Mouse (Mus musculus): ENCODE results near the gene Mrps35. TPM values are rescaled to one million over a fixed set of nuclear protein-coding genes. Genes with fewer than 3 reads are reported as not detected.

Mrps35 gene
- polyA plus RNA-seq (2012; rRNA removed) (17.3 and 33.4 TPM in 2 replicates), polyA plus RNA-seq (2014; fragmentation: Nextera tagmentation; extraction: Ambion mirVana) (93.2 and 104 TPM in 2 replicates)

DNA sequence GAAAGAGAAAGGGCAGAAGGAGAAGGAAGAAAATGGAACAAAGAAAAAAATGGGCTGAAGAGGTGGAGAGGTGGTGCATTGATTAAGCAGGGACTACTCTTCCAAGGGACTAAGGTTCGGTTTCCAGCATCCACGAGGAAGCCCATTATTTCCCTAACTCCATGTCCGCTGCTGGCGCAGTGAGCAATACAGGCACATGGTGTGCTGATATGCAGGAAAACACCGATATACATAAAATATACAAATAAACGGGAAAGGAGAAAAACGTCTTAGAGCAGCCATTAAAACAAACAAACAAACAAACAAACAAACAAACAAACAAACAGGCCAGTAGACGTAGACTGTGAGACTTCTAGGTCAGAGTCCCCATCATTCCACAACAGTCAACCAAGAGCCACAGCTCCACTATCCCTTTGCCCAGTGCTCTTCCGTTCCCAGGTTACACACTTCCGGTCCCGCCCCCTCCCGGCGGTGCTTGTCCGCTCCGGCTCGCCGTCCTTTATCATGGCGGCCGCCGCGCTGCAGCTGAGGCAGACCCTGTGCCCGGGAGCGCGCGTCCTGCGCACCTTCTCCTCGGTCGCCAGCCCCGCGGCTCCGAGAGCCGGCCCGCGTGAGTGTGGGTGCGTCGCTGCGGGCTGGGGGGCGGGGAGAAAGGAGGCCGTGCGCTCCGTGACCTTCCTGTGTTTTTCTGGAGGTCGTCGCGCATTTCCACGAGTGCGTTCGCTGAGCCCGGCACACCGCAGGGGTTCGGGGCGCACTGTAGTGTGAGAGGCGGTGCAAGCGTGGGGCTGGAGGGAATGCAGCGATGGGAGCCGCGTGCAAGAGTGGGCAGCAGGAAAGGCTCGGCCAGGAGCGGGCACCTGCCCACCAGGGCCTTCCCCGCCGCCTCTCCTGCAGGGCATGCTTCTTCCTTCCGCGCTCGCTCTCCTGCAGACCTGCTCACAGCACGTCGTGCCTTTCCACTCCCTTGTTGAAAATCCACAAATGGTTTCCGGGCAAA is at the start of gene Mrps35:
Gene Mrps35, plus strand, starts transcription at position 474 of the 1,000 bp plus-strand sequence.
- DNase-seq (ENCODE audit: low spot score) (peak; percentile 91), ATAC-seq (ENCODE audit: low FRiP score, low read depth) (peak; percentile 99)
- H3K4me2 ChIP-seq (replicated peaks; ENCODE audit: low read depth, low read length, severe bottlenecking) = peak within 1 kb of the TSS; percentile 64
- TF ChIP-seq POLR2A (IDR thresholded peaks at IDR 0.05; ENCODE audit: borderline replicate concordance, extremely low read depth, insufficient read depth, insufficient read length) = 0 out of 2 replicates have a peak, but pooled peaks have one; percentile 72
- H3K27me3 ChIP-seq (ENCODE audit: control insufficient read depth, insufficient read depth, low read length) = no peaks in the 10 kb centered on the region
- H3K9me3 ChIP-seq (ENCODE audit: control insufficient read depth, low read length) = no peaks in the 10 kb centered on the region
- peaks cover 13% of the 10 kb centered on the region for H3K36me3 ChIP-seq (ENCODE audit: control insufficient read depth, insufficient read depth, low read length)
- 3% methylated on average over 63 of the region's 66 CpGs for WGBS
- H3K4me3 ChIP-seq (replicated peaks; ENCODE audit: low read length) = peak within 1 kb of the TSS; percentile 89
- peak within 1 kb of the TSS; percentile 79 for H3K27ac ChIP-seq (replicated peaks; ENCODE audit: low read depth, low read length)
- H3K9ac ChIP-seq (ENCODE audit: low read depth, low read length, severe bottlenecking) = peak within 1 kb of the TSS; percentile 93
- H3K4me1 ChIP-seq (ENCODE audit: control insufficient read depth, insufficient read depth, low read length) = peaks cover 8% of the 10 kb centered on the region

DNA sequence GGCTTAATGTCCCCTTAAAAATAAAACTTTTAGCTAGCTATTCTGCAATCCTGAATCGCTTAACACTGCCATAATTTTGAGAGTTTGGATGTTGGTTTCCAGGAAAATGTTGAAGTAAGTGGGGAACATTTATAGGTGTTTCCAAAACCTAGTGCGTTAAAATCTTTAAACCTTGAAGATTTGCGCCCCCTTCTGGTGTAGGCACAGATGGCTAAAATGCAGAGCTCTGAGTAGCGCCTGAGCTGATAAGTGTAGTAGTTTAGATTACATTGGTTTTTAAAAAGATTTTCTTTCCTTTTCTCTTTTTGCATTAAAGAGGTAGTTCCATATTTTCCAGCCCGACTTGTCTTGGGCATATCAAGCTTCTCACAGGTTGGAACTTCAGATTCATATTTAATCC is 48.3 kb upstream of the Mrps35 start:
- no peak overlapping the region for H3K27ac ChIP-seq (replicated peaks; ENCODE audit: low read depth, low read length)
- no peak overlapping the region for H3K9ac ChIP-seq (ENCODE audit: low read depth, low read length, severe bottlenecking)
- no peak overlapping the region for H3K4me2 ChIP-seq (replicated peaks; ENCODE audit: low read depth, low read length, severe bottlenecking)
- H3K9me3 ChIP-seq (ENCODE audit: control insufficient read depth, low read length) = no peaks in the 10 kb centered on the region
- H3K4me1 ChIP-seq (ENCODE audit: control insufficient read depth, insufficient read depth, low read length) = no peaks in the 10 kb centered on the region
- no peak for TF ChIP-seq POLR2A (IDR thresholded peaks at IDR 0.05; ENCODE audit: borderline replicate concordance, extremely low read depth, insufficient read depth, insufficient read length)
- WGBS = 45% methylated on average over 5 of the region's 5 CpGs
- no peak overlapping the region for H3K4me3 ChIP-seq (replicated peaks; ENCODE audit: low read length)
- ATAC-seq (ENCODE audit: low FRiP score, low read depth) (no peak), DNase-seq (ENCODE audit: low spot score) (peak; percentile 81)
- peaks cover 32% of the 10 kb centered on the region for H3K36me3 ChIP-seq (ENCODE audit: control insufficient read depth, insufficient read depth, low read length)
- H3K27me3 ChIP-seq (ENCODE audit: control insufficient read depth, insufficient read depth, low read length) = no peaks in the 10 kb centered on the region

DNA sequence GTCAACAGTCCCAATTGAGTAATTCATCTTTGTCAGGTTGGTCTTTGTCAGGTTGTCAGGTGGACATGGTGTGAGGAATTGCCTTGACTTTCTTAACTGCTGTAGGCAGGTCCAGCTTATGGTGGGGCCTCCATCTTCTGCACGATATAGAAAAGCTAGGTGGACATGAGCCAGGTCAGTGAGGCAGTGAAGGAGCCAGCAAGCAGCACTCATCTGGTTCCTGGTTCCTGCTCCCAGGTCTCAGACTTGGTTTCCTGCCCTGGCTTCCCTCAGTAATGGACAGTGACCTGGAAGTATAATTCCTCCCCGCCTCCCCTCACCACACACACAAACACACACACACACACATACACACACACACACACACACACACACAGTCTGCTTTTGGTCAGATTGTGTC is 47.2 kb upstream of the Mrps35 start:
- Histone ChIP-seq H3K36me3 (ENCODE audit: control insufficient read depth, insufficient read depth, low read length) (peaks cover 42% of the 10 kb centered on the region), H3K9me3 (ENCODE audit: control insufficient read depth, low read length) (no peaks in the 10 kb centered on the region), H3K27me3 (ENCODE audit: control insufficient read depth, insufficient read depth, low read length) (no peaks in the 10 kb centered on the region), H3K27ac (replicated peaks; ENCODE audit: low read depth, low read length) (no peak overlapping the region), H3K4me1 (ENCODE audit: control insufficient read depth, insufficient read depth, low read length) (no peaks in the 10 kb centered on the region), H3K9ac (ENCODE audit: low read depth, low read length, severe bottlenecking) (no peak overlapping the region), H3K4me2 (replicated peaks; ENCODE audit: low read depth, low read length, severe bottlenecking) (no peak overlapping the region), H3K4me3 (replicated peaks; ENCODE audit: low read length) (no peak overlapping the region)
- WGBS = 88% methylated on average over 2 of the region's 2 CpGs
- ATAC-seq (ENCODE audit: low FRiP score, low read depth) (no peak), DNase-seq (ENCODE audit: low spot score) (no peak)
- no peak for TF ChIP-seq POLR2A (IDR thresholded peaks at IDR 0.05; ENCODE audit: borderline replicate concordance, extremely low read depth, insufficient read depth, insufficient read length)

DNA sequence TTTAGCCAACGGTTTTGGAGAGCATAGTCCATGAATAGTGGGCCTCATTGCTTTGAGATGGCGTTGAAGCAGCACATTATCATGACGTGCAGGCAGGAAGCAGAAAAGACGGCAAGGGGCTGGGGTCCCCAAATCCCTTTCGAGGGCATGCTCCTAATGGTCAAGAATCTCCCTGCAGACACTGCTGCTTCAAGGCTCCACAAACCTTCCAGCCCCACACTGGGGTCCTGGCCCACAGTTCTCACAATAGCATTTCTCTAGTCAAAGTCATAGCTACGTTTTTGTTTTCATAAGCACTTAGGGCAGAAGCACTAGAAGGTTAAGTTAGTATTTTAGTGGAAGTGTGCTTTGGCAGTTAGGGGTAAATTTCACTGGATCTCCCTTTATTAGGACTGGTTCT is 46.7 kb upstream of the Mrps35 start:
- peaks cover 46% of the 10 kb centered on the region for H3K36me3 ChIP-seq (ENCODE audit: control insufficient read depth, insufficient read depth, low read length)
- H3K9ac ChIP-seq (ENCODE audit: low read depth, low read length, severe bottlenecking) = no peak overlapping the region
- H3K27ac ChIP-seq (replicated peaks; ENCODE audit: low read depth, low read length) = no peak overlapping the region
- no peak for ATAC-seq (ENCODE audit: low FRiP score, low read depth)
- TF ChIP-seq POLR2A (IDR thresholded peaks at IDR 0.05; ENCODE audit: borderline replicate concordance, extremely low read depth, insufficient read depth, insufficient read length) = no peak
- no peaks in the 10 kb centered on the region for H3K27me3 ChIP-seq (ENCODE audit: control insufficient read depth, insufficient read depth, low read length)
- 88% methylated on average over 6 of the region's 6 CpGs for WGBS
- DNase-seq (ENCODE audit: low spot score) = no peak
- H3K9me3 ChIP-seq (ENCODE audit: control insufficient read depth, low read length) = no peaks in the 10 kb centered on the region
- no peaks in the 10 kb centered on the region for H3K4me1 ChIP-seq (ENCODE audit: control insufficient read depth, insufficient read depth, low read length)
- no peak overlapping the region for H3K4me3 ChIP-seq (replicated peaks; ENCODE audit: low read length)
- no peak overlapping the region for H3K4me2 ChIP-seq (replicated peaks; ENCODE audit: low read depth, low read length, severe bottlenecking)

DNA sequence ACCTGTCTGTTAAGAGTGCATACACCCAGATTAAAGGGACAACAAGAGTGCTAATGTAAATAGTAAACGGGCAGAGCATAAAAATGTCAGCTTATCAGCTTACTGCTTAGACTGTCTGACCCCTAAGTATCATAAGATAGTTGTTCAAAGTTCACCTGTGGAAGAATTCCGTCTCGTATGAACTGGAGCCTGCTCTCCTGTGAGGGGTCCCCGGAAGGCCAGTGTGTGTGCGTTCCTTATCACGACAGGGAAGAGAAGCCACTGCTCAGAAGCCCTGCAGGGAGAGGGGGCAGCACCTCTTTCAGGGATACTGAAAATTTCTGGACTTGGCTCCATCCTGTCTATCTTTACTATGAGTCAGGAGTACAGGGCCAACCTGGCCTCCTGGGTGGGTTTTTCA is 45.6 kb upstream of the Mrps35 start:
- WGBS = 84% methylated on average over 6 of the region's 6 CpGs
- H3K9me3 ChIP-seq (ENCODE audit: control insufficient read depth, low read length) = no peaks in the 10 kb centered on the region

More for the DNA sequence above, 45.6 kb upstream of the Mrps35 start:
- H3K36me3 ChIP-seq (ENCODE audit: control insufficient read depth, insufficient read depth, low read length) = peaks cover 52% of the 10 kb centered on the region
- no peak for ATAC-seq (ENCODE audit: low FRiP score, low read depth)
- no peak for TF ChIP-seq POLR2A (IDR thresholded peaks at IDR 0.05; ENCODE audit: borderline replicate concordance, extremely low read depth, insufficient read depth, insufficient read length)
- no peak overlapping the region for H3K4me3 ChIP-seq (replicated peaks; ENCODE audit: low read length)
- H3K4me1 ChIP-seq (ENCODE audit: control insufficient read depth, insufficient read depth, low read length) = no peaks in the 10 kb centered on the region
- H3K27me3 ChIP-seq (ENCODE audit: control insufficient read depth, insufficient read depth, low read length) = no peaks in the 10 kb centered on the region
- no peak overlapping the region for H3K27ac ChIP-seq (replicated peaks; ENCODE audit: low read depth, low read length)
- H3K9ac ChIP-seq (ENCODE audit: low read depth, low read length, severe bottlenecking) = no peak overlapping the region
- DNase-seq (ENCODE audit: low spot score) = no peak
- no peak overlapping the region for H3K4me2 ChIP-seq (replicated peaks; ENCODE audit: low read depth, low read length, severe bottlenecking)

All from limb, embryonic 14.5 days (tissue).